42 mouse cellular contexts compared by ENCODE assay signal in genomic region chr14:54955481-54955880, GRCm38 (mm10). TPM values are rescaled to one million over a fixed set of nuclear protein-coding genes. Genes with fewer than 3 reads are reported as not detected.
"Had no signal": no experiment of that assay in that cellular context is flagged by ENCODE, and none has a peak within 500 bp of the region (broad histone marks: within the 10 kb centered on the region; RNA-seq: fewer than 3 reads in every experiment).

No protein-coding gene starts in this region.

- H3K4me3 ChIP-seq: hindbrain, embryonic 13.5 days; hindbrain, embryonic 15.5 days; kidney, embryonic 15.5 days; limb, embryonic 13.5 days; limb, embryonic 15.5 days; liver, embryonic 12.5 days had no signal

- H3K36me3 ChIP-seq: hindbrain, embryonic 13.5 days; hindbrain, embryonic 15.5 days; kidney, embryonic 15.5 days; limb, embryonic 13.5 days; limb, embryonic 15.5 days; liver, embryonic 12.5 days had no signal

- ATAC-seq: forebrain, postnatal 0 days; hindbrain, postnatal 0 days; intestine, embryonic 16.5 days; liver, embryonic 12.5 days had no signal

- H3K27me3 ChIP-seq: hindbrain, embryonic 13.5 days; hindbrain, embryonic 15.5 days; kidney, embryonic 15.5 days; limb, embryonic 15.5 days had no signal

- H3K9me3 ChIP-seq: hindbrain, embryonic 13.5 days; hindbrain, embryonic 15.5 days; kidney, embryonic 15.5 days; limb, embryonic 13.5 days; limb, embryonic 15.5 days; liver, embryonic 12.5 days had no signal

- DNase-seq: forebrain, postnatal 0 days; gastrocnemius, postnatal 14 days; gastrocnemius, postnatal 36 days; heart, adult 11 months; heart, postnatal 14 days; kidney, adult 11 months; kidney, adult 2 months; kidney, adult 9 months; kidney, postnatal 14 days; kidney, postnatal 36 days; layer of hippocampus, adult 9-11 months; layer of hippocampus, postnatal 36 days; left cerebral cortex, postnatal 4 days had no signal

- H3K4me1 ChIP-seq: hindbrain, embryonic 13.5 days; hindbrain, embryonic 15.5 days; kidney, embryonic 15.5 days; limb, embryonic 13.5 days; limb, embryonic 15.5 days; liver, embryonic 12.5 days had no signal

- H3K9ac ChIP-seq: forebrain, postnatal 0 days; hindbrain, embryonic 13.5 days; hindbrain, embryonic 15.5 days; kidney, embryonic 15.5 days; limb, embryonic 13.5 days; limb, embryonic 15.5 days; liver, embryonic 12.5 days; liver, embryonic 14.5 days had no signal

- H3K4me2 ChIP-seq: hindbrain, embryonic 13.5 days; hindbrain, embryonic 15.5 days; kidney, embryonic 15.5 days; limb, embryonic 13.5 days; limb, embryonic 15.5 days; liver, embryonic 12.5 days had no signal

- H3K27ac ChIP-seq: hindbrain, embryonic 13.5 days; hindbrain, embryonic 15.5 days; hindbrain, postnatal 0 days; kidney, embryonic 15.5 days; kidney, postnatal 0 days; limb, embryonic 13.5 days; limb, embryonic 15.5 days; liver, embryonic 12.5 days; liver, embryonic 14.5 days had no signal

RNA-seq across cellular contexts. Expression of gene Myh6, which starts 11.2 kb away (rescaled TPM):
- total RNA-seq: hematopoietic stem cell, adult 5-6 weeks; liver, adult 2 months had no signal
- polyA plus RNA-seq: gonadal fat pad, adult 2 months had no signal

RNA-seq across cellular contexts. Expression of gene Cmtm5, which starts 19.4 kb away (rescaled TPM):
- total RNA-seq: gastrocnemius, adult 8-10 months; hematopoietic stem cell, adult 5-6 weeks; liver, adult 2 months had no signal
- polyA plus RNA-seq: liver, adult 2 months; liver, embryonic 12.5 days had no signal

RNA-seq across cellular contexts. Expression of gene Gm17428, which starts 21.3 kb away (rescaled TPM):
- total RNA-seq: forebrain, postnatal 0 days; gastrocnemius, adult 18-20 months; gastrocnemius, adult 8-10 months; gastrocnemius, postnatal 14 days; gastrocnemius, postnatal 36 days; heart, adult 8-10 months; heart, postnatal 14 days; hematopoietic stem cell, adult 5-6 weeks; hindbrain, postnatal 0 days; layer of hippocampus, adult 18-20 months; layer of hippocampus, adult 8-10 months; layer of hippocampus, postnatal 14 days; layer of hippocampus, postnatal 36 days; left cerebral cortex, adult 18-20 months; left cerebral cortex, adult 8-10 months; left cerebral cortex, postnatal 10 days; left cerebral cortex, postnatal 25 days; left cerebral cortex, postnatal 4 days; liver, adult 2 months had no signal
- polyA plus RNA-seq: forebrain, postnatal 0 days; gonadal fat pad, adult 2 months; heart, embryonic 14.5 days; hindbrain, embryonic 11.5 days; hindbrain, embryonic 13.5 days; hindbrain, embryonic 15.5 days; hindbrain, postnatal 0 days; intestine, embryonic 14.5 days; intestine, embryonic 16.5 days; kidney, adult 2 months; kidney, embryonic 15.5 days; kidney, postnatal 0 days; large intestine, adult 2 months; limb, embryonic 11.5 days; limb, embryonic 13.5 days; limb, embryonic 15.5 days; liver, adult 2 months; liver, embryonic 12.5 days; liver, embryonic 14.5 days; liver, embryonic 16.5 days had no signal

RNA-seq across cellular contexts. Expression of gene Il25, which starts 23.0 kb away (rescaled TPM):
- total RNA-seq: gastrocnemius, adult 18-20 months; gastrocnemius, adult 8-10 months; gastrocnemius, postnatal 14 days; gastrocnemius, postnatal 36 days; heart, adult 8-10 months; heart, postnatal 14 days; hematopoietic stem cell, adult 5-6 weeks; hindbrain, postnatal 0 days; layer of hippocampus, adult 18-20 months; layer of hippocampus, postnatal 14 days; layer of hippocampus, postnatal 36 days; left cerebral cortex, postnatal 10 days; left cerebral cortex, postnatal 25 days; left cerebral cortex, postnatal 4 days; liver, adult 2 months had no signal
- polyA plus RNA-seq: gonadal fat pad, adult 2 months; heart, embryonic 14.5 days; hindbrain, embryonic 11.5 days; intestine, embryonic 16.5 days; kidney, adult 2 months; kidney, embryonic 15.5 days; limb, embryonic 11.5 days; limb, embryonic 15.5 days; liver, adult 2 months; liver, embryonic 12.5 days; liver, embryonic 14.5 days; liver, embryonic 16.5 days had no signal

RNA-seq across cellular contexts. Expression of gene Efs, which starts 29.6 kb away (rescaled TPM):
- total RNA-seq: hematopoietic stem cell, adult 5-6 weeks had no signal
